Mouse (Mus musculus) testis, adult 2 months (tissue): ENCODE measurements at regions not wholly inside any gene's neighbourhood (a gene's known extent, or its start where the extent isn't known, plus 50 kb on each side); places are given as distances from the start of the nearest gene placed in this dataset.

Source experiments
- H3K27ac ChIP-seq: fragments of 200-500 bp; 2 replicates; pipeline ENCODE4 v1.5.1; 2012; ENCODE audit warnings: low read depth, low read length; ENCODE audit not compliant: control insufficient read depth, insufficient read depth
- H3K27me3 ChIP-seq: fragments of 200-500 bp; 2 replicates; pipeline ENCODE4 v1.6.1; 2012; ENCODE audit warnings: mild to moderate bottlenecking, low read length, moderate library complexity; ENCODE audit not compliant: control insufficient read depth, insufficient read depth
- H3K36me3 ChIP-seq: fragments of 200-500 bp; 2 replicates; pipeline ENCODE4 v1.6.1; 2012; ENCODE audit warnings: mild to moderate bottlenecking, low read length; ENCODE audit not compliant: control insufficient read depth, insufficient read depth
- H3K4me1 ChIP-seq: fragments of 200-500 bp; 2 replicates; pipeline ENCODE4 v1.6.1; 2012; ENCODE audit warnings: low read length; ENCODE audit not compliant: control insufficient read depth, insufficient read depth
- H3K4me3 ChIP-seq: fragments of 200-500 bp; 2 replicates; pipeline ENCODE4 v1.5.1; 2012; ENCODE audit warnings: low read depth, mild to moderate bottlenecking, low read length, moderate library complexity, mixed read lengths; ENCODE audit not compliant: control insufficient read depth
- CTCF ChIP-seq: fragments of 200-500 bp; IDR thresholded peaks from 2 replicates; pipeline ENCODE4 v1.5.1; 2012; ENCODE audit warnings: low read depth, mild to moderate bottlenecking, inconsistent platforms, low read length, moderate library complexity; ENCODE audit not compliant: control insufficient read depth, insufficient read depth, insufficient replicate concordance
- POLR2A ChIP-seq: fragments of 200-500 bp; IDR thresholded peaks from 2 replicates; pipeline ENCODE4 v1.6.1; 2012; ENCODE audit warnings: low read depth, mild to moderate bottlenecking, inconsistent platforms, low read length, moderate library complexity; ENCODE audit not compliant: control insufficient read depth

- H3K27me3 ChIP-seq, result no peaks in the 10 kb centered on the region
- TF ChIP-seq POLR2A, result no peak
- no peak for TF ChIP-seq CTCF
These were observed 84.3 kb downstream of the Gm12689 start for GRCm38 (mm10) chr4:99379983-99380382.

GRCm38 (mm10) chr4:99385381-99385780 lies 89.7 kb downstream of the Gm12689 start:
- H3K27me3 ChIP-seq, result no peaks in the 10 kb centered on the region
- no peaks in the 10 kb centered on the region for H3K36me3 ChIP-seq
- H3K4me3 ChIP-seq, result no peak overlapping the region
- H3K4me1 ChIP-seq, result no peaks in the 10 kb centered on the region
- TF ChIP-seq CTCF, result no peak
- no peak for TF ChIP-seq POLR2A
- no peak overlapping the region for H3K27ac ChIP-seq

More at GRCm38 (mm10) chr4:99379983-99380382, 84.3 kb downstream of the Gm12689 start:
- Histone ChIP-seq H3K36me3 (no peaks in the 10 kb centered on the region), H3K4me1 (no peaks in the 10 kb centered on the region), H3K4me3 (no peak overlapping the region), H3K27ac (no peak overlapping the region)

- TF ChIP-seq POLR2A (no peak), CTCF (no peak)
- Histone ChIP-seq H3K27ac (no peak overlapping the region), H3K4me3 (no peak overlapping the region), H3K4me1 (no peaks in the 10 kb centered on the region), H3K27me3 (no peaks in the 10 kb centered on the region), H3K36me3 (no peaks in the 10 kb centered on the region)
These were observed 93.7 kb downstream of the Gm12689 start for GRCm38 (mm10) chr4:99389428-99389827.

GRCm38 (mm10) chr4:99392986-99393385 lies 97.3 kb downstream of the Gm12689 start:
- Histone ChIP-seq H3K4me1 (no peaks in the 10 kb centered on the region), H3K4me3 (no peak overlapping the region), H3K27me3 (no peaks in the 10 kb centered on the region), H3K36me3 (no peaks in the 10 kb centered on the region), H3K27ac (no peak overlapping the region)
- no peak for TF ChIP-seq CTCF
- no peak for TF ChIP-seq POLR2A

GRCm38 (mm10) chr4:99394244-99394643 lies 98.5 kb downstream of the Gm12689 start:
- H3K27ac ChIP-seq, result no peak overlapping the region
- no peak overlapping the region for H3K4me3 ChIP-seq
- TF ChIP-seq CTCF, result no peak
- TF ChIP-seq POLR2A, result no peak
- no peaks in the 10 kb centered on the region for H3K4me1 ChIP-seq
- no peaks in the 10 kb centered on the region for H3K27me3 ChIP-seq
- no peaks in the 10 kb centered on the region for H3K36me3 ChIP-seq

DNA sequence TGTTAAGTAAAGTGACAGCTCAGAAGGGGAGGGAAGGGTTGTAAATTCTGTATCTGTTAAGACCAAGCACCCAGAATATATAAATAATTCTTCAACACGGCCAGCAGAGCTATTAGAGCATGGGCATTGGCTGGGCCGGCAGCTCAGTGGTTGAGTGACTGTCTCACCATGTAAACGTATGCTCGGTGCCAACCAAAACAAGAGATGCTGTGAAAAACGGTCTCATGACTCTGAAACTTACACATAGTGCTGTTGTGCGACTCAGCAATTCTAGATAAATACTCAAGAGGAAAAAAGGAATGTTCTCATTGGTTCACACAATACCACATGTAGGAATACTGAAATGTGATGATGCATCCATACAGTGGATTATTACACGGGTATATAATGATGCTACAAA lies 111.8 kb downstream of the Gm12689 start:
- no peaks in the 10 kb centered on the region for H3K27me3 ChIP-seq
- H3K4me1 ChIP-seq, result no peaks in the 10 kb centered on the region
- no peak for TF ChIP-seq CTCF
- no peaks in the 10 kb centered on the region for H3K36me3 ChIP-seq
- no peak overlapping the region for H3K4me3 ChIP-seq
- H3K27ac ChIP-seq, result no peak overlapping the region

DNA sequence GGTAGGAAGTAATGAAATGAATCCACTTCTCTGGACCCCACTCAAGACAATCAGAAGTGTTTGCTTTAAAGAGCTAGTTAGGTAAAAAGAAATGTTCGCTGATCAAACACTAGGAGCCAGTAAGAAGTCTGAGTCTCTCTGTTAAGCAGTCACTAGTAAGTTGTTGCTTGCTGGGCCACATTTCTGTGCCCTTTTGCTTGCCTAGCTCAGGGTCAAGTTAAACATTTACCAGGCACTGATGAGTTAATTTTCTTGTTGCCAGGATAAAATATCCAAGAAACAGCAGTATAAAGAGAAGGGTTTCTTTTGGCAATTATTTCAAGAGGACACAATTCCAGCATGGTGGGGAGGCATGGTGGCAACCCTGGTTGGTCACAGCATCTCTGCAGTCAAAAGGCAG lies 127.7 kb downstream of the Gm12689 start:
- H3K27ac ChIP-seq, result no peak overlapping the region
- TF ChIP-seq CTCF (no peak), POLR2A (no peak)
- H3K27me3 ChIP-seq, result no peaks in the 10 kb centered on the region
- H3K36me3 ChIP-seq, result no peaks in the 10 kb centered on the region
- H3K4me1 ChIP-seq, result no peaks in the 10 kb centered on the region
- no peak overlapping the region for H3K4me3 ChIP-seq

GRCm38 (mm10) chr4:99445077-99445754 lies 149.5 kb downstream of the Gm12689 start:
- Histone ChIP-seq H3K27me3 (no peaks in the 10 kb centered on the region), H3K27ac (no peak overlapping the region), H3K4me1 (peaks cover 5% of the 10 kb centered on the region; the same call in 1 of the 2 replicates), H3K36me3 (no peaks in the 10 kb centered on the region), H3K4me3 (no peak overlapping the region; the same call in 1 of the 2 replicates)
- TF ChIP-seq CTCF (no peak), POLR2A (no peak)

GRCm38 (mm10) chr4:99445755-99446128 lies 150.0 kb downstream of the Gm12689 start:
- H3K4me3 ChIP-seq, result no peak overlapping the region
- no peaks in the 10 kb centered on the region for H3K36me3 ChIP-seq
- TF ChIP-seq POLR2A (no peak), CTCF (no peak)
- peaks cover 5% of the 10 kb centered on the region; the same call in 1 of the 2 replicates for H3K4me1 ChIP-seq
- no peaks in the 10 kb centered on the region for H3K27me3 ChIP-seq
- H3K27ac ChIP-seq, result no peak overlapping the region
